Mouse (Mus musculus) stomach, postnatal 0 days (tissue): ENCODE measurements around the gene Fcer1g.

Experiments used
- CTCF ChIP-seq: IDR thresholded peaks from 2 replicates; pipeline ENCODE4 v1.5.1; 2016; ENCODE audit warnings: antibody characterized with exemption, low read depth, mild to moderate bottlenecking, moderate library complexity
- EP300 ChIP-seq: optimal IDR thresholded peaks from 2 replicates; pipeline ENCODE3; 2016; ENCODE audit warnings: antibody characterized with exemption

GRCm38 (mm10) chr1:171237438-171237837 lies 3.3 kb upstream of the Fcer1g start:
- TF ChIP-seq EP300: no peak
- TF ChIP-seq CTCF: no peak
